Mouse (Mus musculus): ENCODE results near the gene Ahctf1.
"Not testable (repeated sequence)": the region's sequence is repeated elsewhere in the genome, so short reads cannot be mapped to it uniquely, and the experiment has no call there.

- TF ChIP-seq CHD1 (IDR thresholded peaks at IDR 0.05; ENCODE audit: low read depth, low read length); CTCF (IDR thresholded peaks at IDR 0.05 in 2 of 3, conservative IDR thresholded peaks at IDR 0.05 in 1 of 3; ENCODE audit: control insufficient read depth in 1 of 3, insufficient read depth in 1 of 3, low read depth in 2 of 3, low read length in 3 of 3, poor library complexity in 1 of 3, severe bottlenecking in 1 of 3); NRF1 (IDR thresholded peaks at IDR 0.05; ENCODE audit: insufficient read depth, low read depth, low read length, poor library complexity, severe bottlenecking); USF1 (IDR thresholded peaks at IDR 0.05; ENCODE audit: low read depth, low read length); SIN3A (IDR thresholded peaks at IDR 0.05; ENCODE audit: low read length); MXI1 (IDR thresholded peaks at IDR 0.05; ENCODE audit: low read depth, low read length): not testable (repeated sequence)
- TF ChIP-seq TAL1 (IDR thresholded peaks at IDR 0.05; ENCODE audit: low read length) (peak; percentile 72), RCOR1 (IDR thresholded peaks at IDR 0.05; ENCODE audit: low read depth, low read length) (peak; percentile 96)
Observed at GRCm38 (mm10) chr1:179818490-179819278, 15.2 kb upstream of the Ahctf1 start.

Data from MEL (cell line).